Mouse (Mus musculus): ENCODE results near the gene Hoxb9.

DNA sequence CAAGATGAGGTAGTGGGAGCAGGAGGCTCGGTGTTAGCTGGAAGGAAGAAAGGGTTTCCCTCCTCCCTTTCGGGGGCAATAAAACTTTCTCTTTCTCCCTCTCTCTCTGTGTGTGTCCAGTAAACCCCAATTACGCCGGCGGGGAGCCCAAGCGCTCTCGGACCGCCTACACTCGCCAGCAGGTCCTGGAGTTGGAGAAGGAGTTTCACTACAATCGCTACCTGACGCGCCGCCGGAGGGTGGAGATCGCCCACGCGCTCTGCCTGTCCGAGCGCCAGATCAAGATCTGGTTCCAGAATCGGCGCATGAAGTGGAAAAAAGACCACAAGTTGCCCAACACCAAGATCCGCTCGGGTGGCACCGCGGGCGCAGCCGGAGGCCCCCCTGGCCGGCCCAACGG is 48.7 kb downstream of the Hoxb9 start:
- TF ChIP-seq CTCF (IDR thresholded peaks at IDR 0.05; ENCODE audit: extremely low read depth, insufficient read depth, insufficient read length, insufficient replicate concordance) (no peak), POLR2A (IDR thresholded peaks at IDR 0.05; ENCODE audit: low read depth, low read length) (no peak)

All from spleen, adult 2 months (tissue).